Mouse (Mus musculus): Measurements from ENCODE around the gene Diaph3. TPM values are rescaled to one million over a fixed set of nuclear protein-coding genes. Genes with fewer than 3 reads are reported as not detected.

Diaph3 gene
- polyA plus RNA-seq, 1 experiment from 2014 or later: 11.5 TPM

DNA sequence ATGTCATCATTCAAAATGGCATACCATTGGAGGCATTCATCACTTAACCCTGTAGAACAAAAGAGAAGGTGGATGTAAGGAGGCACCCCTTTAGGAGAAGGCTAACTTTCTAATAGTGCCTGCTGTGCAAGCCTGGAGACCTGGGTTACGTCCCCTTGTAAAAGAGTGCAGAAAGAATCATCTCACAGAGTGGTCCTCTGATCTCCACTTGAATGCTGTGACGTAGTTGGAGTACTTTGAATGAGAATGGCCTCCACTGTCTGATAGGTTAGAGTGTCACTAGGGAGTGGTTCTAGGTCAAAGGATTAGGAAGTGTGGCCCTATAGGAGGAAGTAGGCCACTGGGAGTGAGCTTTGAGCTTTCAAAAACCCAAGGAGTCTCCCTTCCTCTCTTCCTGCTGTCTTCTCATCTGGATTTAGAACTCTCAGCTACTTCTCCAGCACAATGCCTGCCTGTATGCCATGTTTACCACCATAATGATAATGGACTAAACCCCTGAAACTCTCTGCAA lies 66.0 kb downstream of the Diaph3 start:
- H3K9ac ChIP-seq: no peak overlapping the region
- H3K27me3 ChIP-seq: no peaks in the 10 kb centered on the region
- H3K27ac ChIP-seq: no peak overlapping the region
- H3K4me1 ChIP-seq: no peaks in the 10 kb centered on the region
- H3K4me2 ChIP-seq: no peak overlapping the region
- no peak for ATAC-seq (ENCODE audit: insufficient number of reproducible peaks, low FRiP score, low TSS enrichment, low read depth)
- H3K4me3 ChIP-seq: no peak overlapping the region
- H3K36me3 ChIP-seq: no peaks in the 10 kb centered on the region
- 90% methylated on average over 2 of the region's 2 CpGs for WGBS
- H3K9me3 ChIP-seq: no peaks in the 10 kb centered on the region

DNA sequence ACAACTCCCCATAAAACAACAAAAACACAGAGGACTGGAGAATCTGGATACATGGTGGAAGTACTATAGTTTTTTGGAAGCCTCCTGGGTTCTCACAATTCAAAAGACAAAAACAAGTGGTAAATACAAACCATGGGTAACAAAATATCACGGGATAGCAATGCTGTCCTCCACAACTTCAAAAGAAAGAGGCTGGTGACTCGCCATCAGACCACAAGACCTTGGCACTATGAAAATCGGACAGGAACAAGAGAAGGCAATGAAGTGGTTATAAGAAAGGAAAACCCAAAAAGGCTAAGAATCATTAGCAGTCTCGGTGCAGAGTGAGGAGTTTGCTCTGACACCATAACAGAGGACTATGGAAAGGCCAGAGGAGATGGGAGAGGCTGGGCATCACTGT lies 76.8 kb downstream of the Diaph3 start:
- H3K27me3 ChIP-seq: no peaks in the 10 kb centered on the region
- no peak overlapping the region for H3K4me3 ChIP-seq
- H3K36me3 ChIP-seq: no peaks in the 10 kb centered on the region
- no peak overlapping the region for H3K9ac ChIP-seq
- H3K4me2 ChIP-seq: no peak overlapping the region
- H3K27ac ChIP-seq: no peak overlapping the region
- 85% methylated on average over 4 of the region's 4 CpGs for WGBS
- H3K9me3 ChIP-seq: no peaks in the 10 kb centered on the region
- no peak for ATAC-seq (ENCODE audit: insufficient number of reproducible peaks, low FRiP score, low TSS enrichment, low read depth)
- H3K4me1 ChIP-seq: no peaks in the 10 kb centered on the region

GRCm38 (mm10) chr14:87056169-87056568 lies 84.9 kb downstream of the Diaph3 start:
- WGBS: 95% methylated on average over 2 of the region's 2 CpGs
- Histone ChIP-seq H3K4me1 (no peaks in the 10 kb centered on the region), H3K9me3 (no peaks in the 10 kb centered on the region), H3K27me3 (no peaks in the 10 kb centered on the region), H3K4me3 (no peak overlapping the region), H3K36me3 (no peaks in the 10 kb centered on the region), H3K4me2 (no peak overlapping the region), H3K9ac (no peak overlapping the region), H3K27ac (no peak overlapping the region)
- no peak for ATAC-seq (ENCODE audit: insufficient number of reproducible peaks, low FRiP score, low TSS enrichment, low read depth)

DNA sequence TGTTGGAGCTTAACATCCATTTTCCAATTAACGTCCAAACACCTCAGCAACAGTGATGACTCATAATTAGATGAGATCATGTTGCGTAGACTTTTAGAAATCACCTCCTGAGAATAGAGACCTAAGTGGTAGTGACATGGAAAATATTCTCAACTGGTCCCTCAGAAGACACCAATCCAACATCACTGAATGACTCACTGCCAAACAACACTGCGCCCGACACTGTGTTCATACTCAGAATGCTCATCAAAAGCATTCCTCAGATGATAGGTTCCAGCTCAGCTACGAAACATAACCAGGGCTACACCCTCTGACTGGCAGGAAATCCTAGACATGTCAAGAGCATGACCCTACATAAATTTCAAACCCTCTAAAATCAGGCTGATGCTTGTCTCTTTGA lies 89.8 kb downstream of the Diaph3 start:
- no peaks in the 10 kb centered on the region for H3K27me3 ChIP-seq
- H3K4me1 ChIP-seq: no peaks in the 10 kb centered on the region
- no peak for ATAC-seq (ENCODE audit: insufficient number of reproducible peaks, low FRiP score, low TSS enrichment, low read depth)
- H3K9ac ChIP-seq: no peak overlapping the region
- 56% methylated on average over 5 of the region's 5 CpGs for WGBS
- no peak overlapping the region for H3K27ac ChIP-seq
- no peak overlapping the region for H3K4me3 ChIP-seq
- no peaks in the 10 kb centered on the region for H3K9me3 ChIP-seq
- H3K36me3 ChIP-seq: no peaks in the 10 kb centered on the region
- H3K4me2 ChIP-seq: no peak overlapping the region

DNA sequence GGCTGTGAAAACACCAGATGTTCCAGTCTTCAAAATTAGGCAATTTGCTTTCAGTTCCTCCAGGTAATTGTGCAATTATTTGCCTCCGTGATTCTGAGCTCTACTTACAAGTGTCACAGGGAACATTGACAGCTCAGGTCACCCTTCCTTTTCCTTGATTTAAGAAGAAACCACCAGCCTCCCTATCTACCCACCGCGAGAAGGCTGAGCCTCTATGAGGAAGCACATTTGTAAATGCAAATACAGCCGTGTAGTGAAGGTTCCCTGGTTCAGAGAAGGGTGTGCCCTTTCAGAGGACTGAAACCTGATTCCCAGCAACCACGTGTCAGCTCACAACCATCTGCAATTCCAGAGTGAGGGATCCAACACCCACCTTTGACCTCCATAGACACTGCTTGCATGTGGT lies 96.6 kb downstream of the Diaph3 start:
- Histone ChIP-seq H3K4me2 (no peak overlapping the region), H3K4me1 (no peaks in the 10 kb centered on the region), H3K4me3 (no peak overlapping the region), H3K9me3 (no peaks in the 10 kb centered on the region), H3K9ac (no peak overlapping the region), H3K27ac (no peak overlapping the region), H3K36me3 (no peaks in the 10 kb centered on the region), H3K27me3 (no peaks in the 10 kb centered on the region)
- no peak for ATAC-seq (ENCODE audit: insufficient number of reproducible peaks, low FRiP score, low TSS enrichment, low read depth)
- WGBS: 26% methylated on average over 5 of the region's 5 CpGs

DNA sequence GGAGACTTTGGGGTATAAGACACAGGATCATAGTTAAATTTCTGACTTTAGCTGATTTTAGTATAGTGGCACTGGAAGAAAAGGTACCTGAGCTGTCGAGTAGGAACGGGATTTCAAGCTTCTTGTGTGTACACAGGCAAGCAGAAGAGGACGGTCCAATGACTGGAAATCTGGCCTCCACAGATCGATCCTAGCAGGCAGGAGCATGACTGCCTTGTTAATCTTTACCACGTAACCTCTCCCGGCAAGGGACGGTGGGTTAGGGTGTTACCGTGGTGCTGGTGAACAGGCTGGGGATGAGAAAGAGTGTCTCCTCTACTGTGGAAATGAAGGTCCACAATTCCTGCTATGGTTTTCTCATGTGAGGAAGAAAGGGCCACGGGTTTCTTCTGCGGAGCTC lies 120.8 kb downstream of the Diaph3 start:
- no peak overlapping the region for H3K4me3 ChIP-seq
- no peaks in the 10 kb centered on the region for H3K4me1 ChIP-seq
- H3K27me3 ChIP-seq: no peaks in the 10 kb centered on the region
- 94% methylated on average over 10 of the region's 10 CpGs for WGBS
- H3K9ac ChIP-seq: no peak overlapping the region
- no peaks in the 10 kb centered on the region for H3K9me3 ChIP-seq
- H3K4me2 ChIP-seq: no peak overlapping the region
- no peak for ATAC-seq (ENCODE audit: insufficient number of reproducible peaks, low FRiP score, low TSS enrichment, low read depth)
- no peak overlapping the region for H3K27ac ChIP-seq
- H3K36me3 ChIP-seq: no peaks in the 10 kb centered on the region

GRCm38 (mm10) chr14:87019687-87020086 lies 121.3 kb downstream of the Diaph3 start:
- H3K27me3 ChIP-seq: no peaks in the 10 kb centered on the region
- ATAC-seq (ENCODE audit: insufficient number of reproducible peaks, low FRiP score, low TSS enrichment, low read depth): no peak
- no peak overlapping the region for H3K4me2 ChIP-seq
- H3K36me3 ChIP-seq: no peaks in the 10 kb centered on the region
- no peaks in the 10 kb centered on the region for H3K9me3 ChIP-seq
- 68% methylated on average over 3 of the region's 3 CpGs for WGBS
- no peaks in the 10 kb centered on the region for H3K4me1 ChIP-seq
- H3K9ac ChIP-seq: no peak overlapping the region
- H3K27ac ChIP-seq: no peak overlapping the region
- H3K4me3 ChIP-seq: no peak overlapping the region

GRCm38 (mm10) chr14:86997318-86997717 lies 143.7 kb downstream of the Diaph3 start:
- 25% methylated on average over 4 of the region's 4 CpGs for WGBS
- no peaks in the 10 kb centered on the region for H3K9me3 ChIP-seq
- no peak overlapping the region for H3K4me2 ChIP-seq
- H3K4me3 ChIP-seq: no peak overlapping the region
- no peak for ATAC-seq (ENCODE audit: insufficient number of reproducible peaks, low FRiP score, low TSS enrichment, low read depth)
- no peak overlapping the region for H3K27ac ChIP-seq
- H3K36me3 ChIP-seq: no peaks in the 10 kb centered on the region
- no peaks in the 10 kb centered on the region for H3K4me1 ChIP-seq
- H3K9ac ChIP-seq: no peak overlapping the region
- H3K27me3 ChIP-seq: no peaks in the 10 kb centered on the region

- H3K36me3 ChIP-seq: no peaks in the 10 kb centered on the region
- 53% methylated on average over 1 of the region's 1 CpGs for whole genome bisulfite sequencing
These were observed 189.9 kb downstream of the Diaph3 start for GRCm38 (mm10) chr14:86951169-86951568.

GRCm38 (mm10) chr14:86937953-86938352 lies 203.1 kb downstream of the Diaph3 start:
- Histone ChIP-seq H3K4me2 (no peak overlapping the region), H3K9ac (no peak overlapping the region), H3K27ac (no peak overlapping the region), H3K9me3 (no peaks in the 10 kb centered on the region), H3K4me3 (no peak overlapping the region), H3K36me3 (no peaks in the 10 kb centered on the region), H3K27me3 (no peaks in the 10 kb centered on the region), H3K4me1 (no peaks in the 10 kb centered on the region)
- no peak for ATAC-seq (ENCODE audit: insufficient number of reproducible peaks, low FRiP score, low TSS enrichment, low read depth)
- WGBS: 89% methylated on average over 2 of the region's 2 CpGs

More at GRCm38 (mm10) chr14:86951169-86951568, 189.9 kb downstream of the Diaph3 start:
- Histone ChIP-seq H3K27me3 (no peaks in the 10 kb centered on the region), H3K4me2 (no peak overlapping the region), H3K4me1 (no peaks in the 10 kb centered on the region), H3K27ac (no peak overlapping the region), H3K9ac (no peak overlapping the region), H3K4me3 (no peak overlapping the region), H3K9me3 (no peaks in the 10 kb centered on the region)
- ATAC-seq (ENCODE audit: insufficient number of reproducible peaks, low FRiP score, low TSS enrichment, low read depth): no peak

- ATAC-seq (ENCODE audit: insufficient number of reproducible peaks, low FRiP score, low TSS enrichment, low read depth): no peak
- WGBS: 61% methylated on average over 3 of the region's 3 CpGs
- no peaks in the 10 kb centered on the region for H3K27me3 ChIP-seq
- no peaks in the 10 kb centered on the region for H3K4me1 ChIP-seq
- no peak overlapping the region for H3K4me3 ChIP-seq
- H3K4me2 ChIP-seq: no peak overlapping the region
- H3K36me3 ChIP-seq: no peaks in the 10 kb centered on the region
- H3K9me3 ChIP-seq: no peaks in the 10 kb centered on the region
- no peak overlapping the region for H3K27ac ChIP-seq
- H3K9ac ChIP-seq: no peak overlapping the region
These were observed 204.6 kb downstream of the Diaph3 start for GRCm38 (mm10) chr14:86936424-86936823.

DNA sequence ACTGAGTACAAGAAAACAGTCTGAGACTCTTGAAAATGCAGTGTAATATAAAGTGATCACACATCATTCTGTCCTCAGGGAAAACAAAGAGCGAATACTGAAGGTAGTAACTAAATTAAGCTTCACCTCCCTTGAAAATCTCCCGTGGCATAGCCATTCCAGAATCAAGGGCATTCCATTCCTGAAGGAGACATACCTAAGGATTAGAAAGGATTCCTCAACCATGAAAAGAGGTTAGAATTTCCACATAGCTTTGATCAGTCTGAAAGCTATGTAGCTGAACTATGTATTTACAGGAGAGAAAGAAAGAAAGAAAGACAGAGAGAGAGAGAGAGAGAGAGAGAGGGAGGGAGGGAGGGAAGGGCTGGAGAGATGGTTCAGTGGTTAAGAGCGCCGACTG lies 210.3 kb downstream of the Diaph3 start:
- no peak overlapping the region for H3K9ac ChIP-seq
- H3K4me2 ChIP-seq: no peak overlapping the region
- no peaks in the 10 kb centered on the region for H3K27me3 ChIP-seq
- no peak for ATAC-seq (ENCODE audit: insufficient number of reproducible peaks, low FRiP score, low TSS enrichment, low read depth)
- no peak overlapping the region for H3K4me3 ChIP-seq
- no peaks in the 10 kb centered on the region for H3K36me3 ChIP-seq
- no peaks in the 10 kb centered on the region for H3K9me3 ChIP-seq
- no peaks in the 10 kb centered on the region for H3K4me1 ChIP-seq
- WGBS: 69% methylated on average over 4 of the region's 4 CpGs
- no peak overlapping the region for H3K27ac ChIP-seq

DNA sequence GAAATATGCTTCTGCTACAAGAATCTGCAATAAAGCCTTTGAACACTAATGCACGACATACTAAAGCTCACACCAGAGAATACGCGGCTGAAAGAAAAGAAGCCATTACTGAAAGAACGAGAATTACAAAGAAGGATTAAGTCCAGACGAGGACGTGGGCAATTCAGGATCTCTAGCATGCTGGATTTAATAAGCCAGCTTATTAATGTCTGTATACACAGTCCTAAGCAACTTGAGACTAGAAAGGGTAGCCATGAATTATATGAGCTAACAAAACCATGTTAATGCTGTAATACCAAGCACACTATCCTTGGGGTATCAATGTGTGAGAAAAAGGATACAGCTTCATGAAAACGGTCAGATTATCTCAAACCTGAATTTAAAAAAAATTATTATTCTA lies 214.2 kb downstream of the Diaph3 start:
- no peaks in the 10 kb centered on the region for H3K27me3 ChIP-seq
- WGBS: 51% methylated on average over 7 of the region's 7 CpGs
- H3K9ac ChIP-seq: no peak overlapping the region
- ATAC-seq (ENCODE audit: insufficient number of reproducible peaks, low FRiP score, low TSS enrichment, low read depth): no peak
- H3K9me3 ChIP-seq: no peaks in the 10 kb centered on the region
- H3K27ac ChIP-seq: no peak overlapping the region
- no peak overlapping the region for H3K4me3 ChIP-seq
- no peaks in the 10 kb centered on the region for H3K4me1 ChIP-seq
- H3K4me2 ChIP-seq: no peak overlapping the region
- H3K36me3 ChIP-seq: no peaks in the 10 kb centered on the region

All from limb, embryonic 15.5 days (tissue).